Mouse (Mus musculus): ENCODE results near the gene Met. TPM values are rescaled to one million over a fixed set of nuclear protein-coding genes. Genes with fewer than 3 reads are reported as not detected.

Met gene
- 0.77 and 1.00 TPM in 2 replicates for polyA plus RNA-seq (2016; fragmentation: Nextera tagmentation; extraction: Ambion mirVana)

DNA sequence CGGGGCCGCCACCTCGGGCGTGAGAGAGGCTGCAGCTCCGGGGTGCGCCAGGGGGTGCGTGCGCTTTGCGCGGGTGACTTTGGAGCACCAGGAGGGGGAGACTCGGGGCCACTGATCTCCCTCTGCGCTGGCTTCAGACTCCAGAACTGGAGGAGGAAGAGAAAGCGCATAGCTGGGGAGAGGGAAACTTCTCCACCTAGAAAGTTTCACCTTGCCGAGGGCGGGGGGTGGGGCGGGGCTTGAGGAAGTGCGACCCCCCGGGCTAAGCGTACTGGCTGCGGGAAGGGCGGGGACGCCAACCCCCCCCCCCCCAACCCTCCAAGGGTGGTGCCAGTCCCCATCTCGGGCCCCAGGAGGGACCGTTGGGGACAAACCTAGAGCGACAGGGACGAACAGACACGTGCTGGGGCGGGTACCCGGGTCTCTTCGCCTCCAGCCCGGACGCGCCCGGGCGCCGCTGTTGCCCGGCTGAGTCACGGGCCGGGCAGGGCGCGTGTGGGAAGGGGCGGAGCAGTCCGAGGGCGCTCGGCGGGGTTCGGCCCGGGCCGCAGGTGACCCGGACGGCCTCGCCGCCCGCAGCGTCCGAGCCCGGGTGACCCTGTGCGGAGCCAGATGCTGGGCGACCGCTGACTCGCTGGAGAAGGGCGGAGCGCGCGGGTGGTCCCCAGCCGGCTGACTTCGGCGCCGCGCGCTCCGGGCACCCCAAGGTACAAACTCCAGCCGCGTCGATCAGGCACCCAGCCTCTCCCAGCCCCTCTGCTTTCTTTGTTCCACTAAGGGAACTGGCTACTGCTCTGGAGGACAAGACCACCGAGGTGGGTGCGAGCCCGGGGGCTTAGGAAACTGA is at the start of gene Met:
Gene Met, plus strand, starts transcription at position 367 of the 847 bp plus-strand sequence.
- peak; percentile 88 for ATAC-seq (ENCODE audit: low FRiP score)
- peaks cover 55% of the 10 kb centered on the region for H3K27me3 ChIP-seq

DNA sequence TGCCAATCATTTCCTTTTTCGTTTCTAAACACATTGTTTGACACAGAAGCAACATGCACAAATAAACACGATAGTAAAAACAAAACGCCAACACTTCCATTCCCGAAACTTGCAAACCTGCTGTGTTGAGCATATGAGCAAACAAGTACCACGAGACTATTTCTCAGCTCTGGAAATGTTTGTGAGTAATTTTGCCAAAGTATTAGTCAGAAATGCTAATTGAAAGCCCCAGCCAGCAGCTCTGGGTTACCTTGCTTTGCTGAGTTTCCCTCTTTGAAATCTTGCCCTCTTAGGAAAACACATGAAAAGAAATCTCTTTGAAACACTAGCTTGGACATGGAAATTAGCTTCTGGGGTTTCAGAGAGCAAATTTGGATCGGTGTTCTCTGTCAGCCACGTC is 45.4 kb upstream of the Met start:
- Histone ChIP-seq H3K27ac (no peak overlapping the region), H3K4me3 (replicated peaks) (no peak overlapping the region), H3K9me3 (no peaks in the 10 kb centered on the region), H3K9ac (no peak overlapping the region), H3K4me1 (no peaks in the 10 kb centered on the region), H3K27me3 (no peaks in the 10 kb centered on the region), H3K36me3 (replicated peaks) (no peaks in the 10 kb centered on the region), H3K4me2 (no peak overlapping the region)
- 74% methylated on average over 7 of the region's 7 CpGs for WGBS
- ATAC-seq (ENCODE audit: low FRiP score): no peak

More for the DNA sequence above, at the start of gene Met:
- no peak within 1 kb of the TSS for H3K27ac ChIP-seq
- H3K4me3 ChIP-seq (replicated peaks): peak within 1 kb of the TSS; percentile 68
- no peaks in the 10 kb centered on the region for H3K9me3 ChIP-seq
- H3K9ac ChIP-seq: peak within 1 kb of the TSS; percentile 61
- H3K36me3 ChIP-seq (replicated peaks): no peaks in the 10 kb centered on the region
- peak within 1 kb of the TSS; percentile 99 for H3K4me2 ChIP-seq
- under 1% methylated on average over 75 of the region's 78 CpGs for whole genome bisulfite sequencing
- peaks cover 17% of the 10 kb centered on the region for H3K4me1 ChIP-seq

DNA sequence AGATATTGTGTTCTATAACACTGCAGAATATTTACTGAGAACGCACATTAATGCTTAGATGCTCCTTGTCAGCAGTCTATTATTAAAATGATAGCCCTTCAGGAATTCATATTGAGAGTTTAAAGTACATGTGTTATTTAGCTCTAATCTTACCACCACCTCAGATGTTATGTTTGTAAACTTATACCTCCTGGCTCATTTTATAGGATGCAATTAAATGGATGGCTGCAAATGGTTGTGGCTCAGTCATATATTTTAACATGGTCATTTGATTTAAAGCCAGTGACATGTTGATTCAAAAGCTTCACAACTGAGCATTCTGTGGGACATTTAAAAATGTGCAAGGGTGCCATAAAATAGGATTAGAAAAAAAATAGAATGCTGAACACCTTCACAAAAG is 41.2 kb upstream of the Met start:
- WGBS: 92% methylated on average over 1 of the region's 1 CpGs
- H3K36me3 ChIP-seq (replicated peaks): no peaks in the 10 kb centered on the region
- H3K9ac ChIP-seq: no peak overlapping the region
- ATAC-seq (ENCODE audit: low FRiP score): no peak
- H3K4me2 ChIP-seq: no peak overlapping the region
- H3K27ac ChIP-seq: no peak overlapping the region
- H3K4me3 ChIP-seq (replicated peaks): no peak overlapping the region
- H3K4me1 ChIP-seq: no peaks in the 10 kb centered on the region
- H3K9me3 ChIP-seq: no peaks in the 10 kb centered on the region
- no peaks in the 10 kb centered on the region for H3K27me3 ChIP-seq

DNA sequence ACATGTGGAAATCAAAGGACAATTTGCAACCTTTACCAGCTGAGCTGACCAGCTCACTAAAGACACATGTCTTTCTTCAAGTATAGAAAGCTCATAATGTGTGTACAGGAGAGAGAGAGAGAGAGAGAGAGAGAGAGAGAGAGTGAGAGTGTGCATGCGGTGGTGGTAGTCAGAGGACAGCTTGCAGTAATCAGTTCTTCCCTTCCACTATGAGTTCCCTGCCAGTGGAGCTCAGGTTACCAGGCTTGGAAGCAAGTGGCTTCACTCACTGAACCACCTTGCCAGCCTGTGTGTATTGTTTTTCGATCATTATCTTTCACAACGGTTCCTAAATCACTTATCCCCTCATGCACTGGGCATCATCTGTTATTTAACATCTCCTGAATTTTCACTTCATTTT is 34.6 kb upstream of the Met start:
- H3K4me3 ChIP-seq (replicated peaks): no peak overlapping the region
- H3K4me2 ChIP-seq: no peak overlapping the region
- H3K27ac ChIP-seq: no peak overlapping the region
- whole genome bisulfite sequencing: 83% methylated on average over 3 of the region's 3 CpGs
- H3K27me3 ChIP-seq: no peaks in the 10 kb centered on the region
- no peaks in the 10 kb centered on the region for H3K36me3 ChIP-seq (replicated peaks)
- ATAC-seq (ENCODE audit: low FRiP score): no peak
- no peaks in the 10 kb centered on the region for H3K9me3 ChIP-seq
- H3K4me1 ChIP-seq: no peaks in the 10 kb centered on the region
- no peak overlapping the region for H3K9ac ChIP-seq

DNA sequence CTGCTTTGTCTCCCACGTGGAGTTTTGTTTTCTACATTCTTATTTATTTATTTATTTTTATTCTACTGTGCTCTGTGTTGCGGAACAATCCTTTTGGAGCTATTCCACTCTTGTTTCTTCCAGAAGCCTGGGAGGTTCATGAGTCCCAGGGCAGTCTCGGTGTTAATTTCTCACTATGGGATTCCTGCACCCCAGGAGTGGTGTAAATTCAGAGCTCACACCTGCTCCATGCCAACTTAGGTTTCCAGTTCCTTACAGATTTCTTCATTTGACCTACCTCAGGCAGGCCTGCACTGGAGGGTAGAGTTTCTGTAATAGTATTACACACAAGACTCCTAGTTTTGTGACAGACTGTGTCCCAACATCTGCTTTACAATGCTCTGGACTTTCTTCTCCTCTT is 34.0 kb upstream of the Met start:
- WGBS: 78% methylated on average over 3 of the region's 3 CpGs
- no peak for ATAC-seq (ENCODE audit: low FRiP score)

DNA sequence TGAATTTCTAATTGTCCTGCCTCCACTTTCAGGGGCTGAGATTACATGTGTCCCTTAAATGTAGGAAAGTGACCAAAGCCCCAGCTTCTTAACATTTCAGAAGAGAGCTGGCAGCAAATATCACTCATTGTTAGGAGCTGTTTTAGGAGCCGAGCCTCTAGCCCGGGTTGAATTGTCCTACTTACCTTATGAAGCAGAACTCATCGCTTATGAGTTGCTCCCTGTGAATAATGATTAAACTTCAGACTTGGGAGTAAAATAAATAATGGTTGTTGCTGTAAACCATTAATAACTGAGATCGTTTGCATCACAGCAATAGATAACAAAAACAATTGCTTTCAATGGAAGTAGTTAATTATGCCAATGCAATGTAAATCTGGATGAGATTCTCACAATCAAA is 20.3 kb upstream of the Met start:
- no peaks in the 10 kb centered on the region for H3K9me3 ChIP-seq
- WGBS: 88% methylated on average over 4 of the region's 4 CpGs
- no peaks in the 10 kb centered on the region for H3K36me3 ChIP-seq (replicated peaks)
- H3K4me3 ChIP-seq (replicated peaks): no peak overlapping the region
- no peak for ATAC-seq (ENCODE audit: low FRiP score)
- no peaks in the 10 kb centered on the region for H3K4me1 ChIP-seq
- no peaks in the 10 kb centered on the region for H3K27me3 ChIP-seq
- H3K9ac ChIP-seq: no peak overlapping the region
- H3K4me2 ChIP-seq: no peak overlapping the region
- no peak overlapping the region for H3K27ac ChIP-seq

More for the DNA sequence above, 34.0 kb upstream of the Met start:
- no peak overlapping the region for H3K9ac ChIP-seq
- no peaks in the 10 kb centered on the region for H3K4me1 ChIP-seq
- no peaks in the 10 kb centered on the region for H3K9me3 ChIP-seq
- H3K36me3 ChIP-seq (replicated peaks): no peaks in the 10 kb centered on the region
- H3K4me2 ChIP-seq: no peak overlapping the region
- H3K27me3 ChIP-seq: no peaks in the 10 kb centered on the region
- no peak overlapping the region for H3K27ac ChIP-seq
- no peak overlapping the region for H3K4me3 ChIP-seq (replicated peaks)

DNA sequence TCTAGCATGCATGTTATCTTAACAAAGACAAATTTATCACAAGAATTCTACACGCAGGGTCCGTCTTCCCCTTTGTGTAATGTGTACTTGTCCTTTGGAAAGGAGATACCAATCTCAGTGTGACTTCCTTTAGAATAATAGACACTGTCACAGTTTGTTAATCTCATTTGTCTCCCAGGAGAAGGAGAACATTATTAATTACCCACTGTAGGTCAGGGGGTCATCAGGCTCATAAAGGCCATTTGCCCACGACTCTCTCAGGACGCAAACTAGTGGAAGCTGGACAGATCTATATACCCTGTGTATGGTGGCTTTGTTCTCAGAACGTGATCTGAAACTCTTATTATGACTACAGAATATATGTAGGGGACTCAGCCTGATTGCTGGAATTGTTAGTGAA is 12.3 kb upstream of the Met start:
- Histone ChIP-seq H3K27me3 (no peaks in the 10 kb centered on the region), H3K4me2 (no peak overlapping the region), H3K4me1 (no peaks in the 10 kb centered on the region; the same call in 1 of the 2 replicates), H3K4me3 (replicated peaks) (no peak overlapping the region), H3K36me3 (replicated peaks) (no peaks in the 10 kb centered on the region), H3K9me3 (no peaks in the 10 kb centered on the region), H3K9ac (no peak overlapping the region), H3K27ac (no peak overlapping the region)
- ATAC-seq (ENCODE audit: low FRiP score): no peak
- WGBS: 22% methylated on average over 5 of the region's 5 CpGs

DNA sequence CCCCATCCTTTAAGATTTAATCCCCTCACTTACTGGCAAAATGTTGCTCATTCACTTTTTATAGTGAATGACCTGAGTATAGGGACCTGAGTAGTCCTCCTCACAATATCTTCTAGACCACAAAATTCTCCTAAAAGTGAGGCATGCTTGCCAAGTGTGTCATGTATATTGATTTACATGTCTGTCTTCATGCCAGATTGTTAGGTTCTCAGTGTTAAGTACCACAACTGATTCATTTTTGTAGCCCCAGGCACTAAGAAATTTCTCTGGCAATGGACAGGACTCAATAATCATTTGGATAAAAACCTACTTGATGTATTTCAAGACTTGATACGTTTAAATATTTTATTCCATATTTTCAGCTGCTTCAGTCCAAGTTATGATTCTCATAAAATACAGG is 8.5 kb upstream of the Met start:
- Histone ChIP-seq H3K9me3 (no peaks in the 10 kb centered on the region), H3K36me3 (replicated peaks) (no peaks in the 10 kb centered on the region), H3K4me1 (no peaks in the 10 kb centered on the region; the same call in 1 of the 2 replicates), H3K4me2 (no peak overlapping the region), H3K27me3 (0 out of 2 replicates have a peak, but pooled peaks cover 3% of the 10 kb centered on the region), H3K27ac (no peak overlapping the region), H3K4me3 (replicated peaks) (no peak overlapping the region), H3K9ac (no peak overlapping the region)
- no peak for ATAC-seq (ENCODE audit: low FRiP score)
- WGBS: 88% methylated on average over 1 of the region's 1 CpGs

DNA sequence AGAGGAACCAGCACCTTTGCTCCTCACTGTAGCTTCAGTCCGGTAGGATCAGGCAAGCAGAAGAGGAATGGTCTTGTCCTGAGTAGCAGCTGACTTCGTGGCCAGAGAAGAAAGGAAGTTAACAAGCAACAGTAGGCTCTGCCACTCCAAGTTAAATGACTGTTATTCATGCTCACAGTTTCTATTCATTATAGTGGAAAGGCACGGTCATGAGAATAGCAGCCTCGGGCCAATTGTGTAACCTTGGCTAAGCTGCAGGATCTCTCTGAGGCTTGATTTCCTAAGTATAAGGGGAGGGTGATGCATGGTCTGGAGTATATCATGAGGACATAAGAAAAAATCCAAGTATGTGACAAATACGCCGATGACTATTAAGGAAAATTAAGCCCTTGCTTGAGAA is 4.0 kb upstream of the Met start:
- Histone ChIP-seq H3K4me3 (replicated peaks) (no peak overlapping the region), H3K9ac (no peak overlapping the region), H3K4me2 (no peak overlapping the region), H3K27ac (no peak overlapping the region), H3K4me1 (peaks cover 12% of the 10 kb centered on the region), H3K27me3 (peaks cover 33% of the 10 kb centered on the region), H3K9me3 (no peaks in the 10 kb centered on the region), H3K36me3 (replicated peaks) (no peaks in the 10 kb centered on the region)
- ATAC-seq (ENCODE audit: low FRiP score): no peak
- 39% methylated on average over 6 of the region's 6 CpGs for WGBS

DNA sequence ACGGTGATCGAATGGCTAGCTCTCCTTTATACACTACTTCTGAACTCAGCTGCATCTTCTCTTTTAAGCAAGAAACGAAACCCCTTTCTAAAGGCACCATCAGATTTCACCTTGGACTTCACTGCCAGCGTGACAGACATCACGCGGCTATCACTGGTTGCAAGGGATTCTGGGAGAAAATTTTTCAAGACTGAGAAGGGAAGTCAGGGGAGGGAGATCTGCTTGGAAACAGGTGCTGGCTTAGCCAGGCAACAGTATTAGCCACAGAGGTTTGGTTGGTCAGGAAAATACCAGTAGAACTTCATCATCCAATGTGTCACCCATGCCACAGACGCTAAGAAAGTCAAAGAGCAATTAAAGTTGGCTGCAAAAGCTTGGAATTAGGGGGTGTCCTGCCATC is 2.2 kb upstream of the Met start:
- no peaks in the 10 kb centered on the region for H3K36me3 ChIP-seq (replicated peaks)
- no peak overlapping the region for H3K9ac ChIP-seq
- H3K4me1 ChIP-seq: peaks cover 17% of the 10 kb centered on the region
- H3K9me3 ChIP-seq: no peaks in the 10 kb centered on the region
- 82% methylated on average over 7 of the region's 7 CpGs for WGBS
- H3K27ac ChIP-seq: no peak overlapping the region
- H3K27me3 ChIP-seq: peaks cover 48% of the 10 kb centered on the region
- no peak overlapping the region for H3K4me3 ChIP-seq (replicated peaks)
- no peak overlapping the region for H3K4me2 ChIP-seq
- no peak for ATAC-seq (ENCODE audit: low FRiP score)

DNA sequence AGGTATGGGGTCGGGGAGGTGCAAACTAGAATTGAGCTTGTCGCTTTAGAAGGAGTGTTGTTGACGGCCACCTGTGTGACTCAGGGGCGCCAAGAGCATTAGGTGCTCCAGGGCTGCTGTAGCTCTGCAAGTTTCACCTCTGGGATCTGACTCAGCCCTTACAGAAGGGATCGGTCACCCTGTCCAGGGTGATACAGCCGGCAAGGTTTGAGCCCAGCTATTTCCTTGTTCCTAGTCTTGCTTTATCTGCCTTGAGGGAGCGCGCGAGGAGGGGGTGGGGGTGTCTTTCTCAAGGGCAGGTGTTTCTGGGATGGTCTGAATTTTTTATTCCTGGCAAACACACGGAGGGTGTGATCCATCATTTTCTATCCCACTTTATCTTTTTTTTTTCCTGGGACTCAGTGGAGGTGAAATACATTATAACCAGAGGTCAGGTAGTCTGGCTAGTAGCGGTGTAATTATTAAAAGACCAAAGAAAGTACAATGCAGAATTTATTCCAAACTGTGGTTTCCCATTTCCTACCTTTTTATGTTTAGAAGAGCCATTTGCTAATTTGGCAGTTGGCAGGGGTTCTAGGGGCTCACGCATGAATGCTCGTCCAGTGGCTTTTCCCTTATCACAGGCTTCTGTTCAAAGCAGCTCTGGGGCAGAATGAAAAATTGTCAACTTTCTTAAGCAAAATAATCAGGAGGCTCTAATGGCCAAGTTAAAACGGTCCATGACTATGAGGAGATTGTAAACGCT is 853 bp downstream of the Met start:
- H3K9me3 ChIP-seq: no peaks in the 10 kb centered on the region
- peak overlapping the region; percentile 99 for H3K4me2 ChIP-seq
- H3K4me1 ChIP-seq: peaks cover 17% of the 10 kb centered on the region
- peak overlapping the region; percentile 68 for H3K4me3 ChIP-seq (replicated peaks)
- no peaks in the 10 kb centered on the region for H3K36me3 ChIP-seq (replicated peaks)
- WGBS: 9% methylated on average over 15 of the region's 15 CpGs
- H3K27me3 ChIP-seq: peaks cover 55% of the 10 kb centered on the region
- ATAC-seq (ENCODE audit: low FRiP score): peak; percentile 52
- no peak overlapping the region for H3K27ac ChIP-seq
- peak overlapping the region; percentile 61 for H3K9ac ChIP-seq

DNA sequence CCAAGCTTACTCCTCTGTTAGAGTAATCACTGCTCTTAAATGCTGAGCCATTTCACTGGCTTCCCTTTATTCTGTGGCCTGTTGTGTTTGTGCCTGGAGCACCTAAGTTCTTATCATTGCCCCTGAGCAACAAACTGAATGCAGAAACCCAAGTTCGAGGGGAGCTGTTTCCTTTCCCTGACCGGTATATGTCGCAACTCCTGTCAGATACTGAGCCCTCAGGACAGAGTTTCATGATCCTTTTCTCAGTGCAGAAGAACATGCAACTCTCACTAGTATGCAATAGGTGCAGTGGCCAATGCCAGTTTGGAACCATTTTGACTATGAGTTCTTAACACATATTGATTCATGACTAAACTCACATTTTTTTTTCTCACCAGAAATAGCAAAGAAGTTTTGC is 2.9 kb downstream of the Met start:
- no peak overlapping the region for H3K27ac ChIP-seq
- no peaks in the 10 kb centered on the region for H3K36me3 ChIP-seq (replicated peaks)
- H3K4me1 ChIP-seq: peaks cover 17% of the 10 kb centered on the region
- ATAC-seq (ENCODE audit: low FRiP score): no peak
- peaks cover 43% of the 10 kb centered on the region for H3K27me3 ChIP-seq
- no peak overlapping the region for H3K4me2 ChIP-seq
- 84% methylated on average over 3 of the region's 3 CpGs for WGBS
- H3K9ac ChIP-seq: no peak overlapping the region
- no peak overlapping the region for H3K4me3 ChIP-seq (replicated peaks)
- H3K9me3 ChIP-seq: no peaks in the 10 kb centered on the region
